Mouse (Mus musculus) lung, adult 2 months (tissue): ENCODE results near the gene Xcl1. TPM values are rescaled to one million over a fixed set of nuclear protein-coding genes. Genes with fewer than 3 reads are reported as not detected.

Experiments used
- DNase-seq: peaks from one replicate; pipeline ENCODE4 v3.0.0; 2022
- H3K4me1 ChIP-seq: fragments of 200-500 bp; 2 replicates; pipeline ENCODE4 v1.6.1; 2011; ENCODE audit warnings: low read length; ENCODE audit not compliant: control insufficient read depth, insufficient read depth
- H3K4me3 ChIP-seq: fragments of 200-500 bp; replicated peaks from 2 replicates; pipeline ENCODE3; 2011; ENCODE audit warnings: low read depth, mild to moderate bottlenecking, control low read depth, low read length; ENCODE audit errors: extremely low read depth
- CTCF ChIP-seq: fragments of 200-500 bp; IDR thresholded peaks from 2 replicates; pipeline ENCODE4 v1.5.1; 2011; ENCODE audit warnings: mild to moderate bottlenecking, low read length, control low read depth; ENCODE audit not compliant: insufficient read depth
- POLR2A ChIP-seq: fragments of 200-500 bp; IDR thresholded peaks from 2 replicates; pipeline ENCODE4 v1.6.1; 2011; ENCODE audit warnings: low read depth, mild to moderate bottlenecking, control low read depth, low read length, borderline replicate concordance; ENCODE audit errors: extremely low read depth
- WGBS: fragments of 180-500 bp; shearing (Covaris S2); methylation state at CpG from one replicate; pipeline ENCODE4 v1.1.7; 2018; 5-methylcytosine and 5-hydroxymethylcytosine counted together
- polyA plus RNA-seq: library from polyadenylated mRNA; depleted of rRNA; stranded (reverse); fragments of >200 nt; gene quantifications from 2 replicates; pipeline ENCODE4 v1.2.3, GENCODE M21; 2012

Xcl1 gene
- polyA plus RNA-seq, 1 experiment: 0.59 TPM

- Histone ChIP-seq H3K4me3 (no peak overlapping the region), H3K4me1 (no peaks in the 10 kb centered on the region; the same call in 1 of the 2 replicates)
- no peak for DNase-seq
- no peak for TF ChIP-seq POLR2A
- no peak for TF ChIP-seq CTCF
- WGBS: 84% methylated on average over 3 of the region's 3 CpGs
Observed at GRCm38 (mm10) chr1:164930006-164930405, 5.3 kb downstream of the Xcl1 start.

GRCm38 (mm10) chr1:164926534-164927160 is 8.7 kb downstream of the Xcl1 start:
- Histone ChIP-seq H3K4me3 (no peak overlapping the region), H3K4me1 (no peaks in the 10 kb centered on the region; the same call in 1 of the 2 replicates)
- TF ChIP-seq CTCF: no peak
- no peak for TF ChIP-seq POLR2A
- WGBS: 78% methylated on average over 3 of the region's 3 CpGs
- DNase-seq: no peak

- Histone ChIP-seq H3K4me1 (no peaks in the 10 kb centered on the region), H3K4me3 (no peak overlapping the region)
- DNase-seq: peak; percentile 33
- TF ChIP-seq POLR2A (no peak), CTCF (peak; percentile 68)
- 49% methylated on average over 4 of the region's 4 CpGs for WGBS
Observed at GRCm38 (mm10) chr1:164905047-164905446, 30.3 kb downstream of the Xcl1 start.

DNA sequence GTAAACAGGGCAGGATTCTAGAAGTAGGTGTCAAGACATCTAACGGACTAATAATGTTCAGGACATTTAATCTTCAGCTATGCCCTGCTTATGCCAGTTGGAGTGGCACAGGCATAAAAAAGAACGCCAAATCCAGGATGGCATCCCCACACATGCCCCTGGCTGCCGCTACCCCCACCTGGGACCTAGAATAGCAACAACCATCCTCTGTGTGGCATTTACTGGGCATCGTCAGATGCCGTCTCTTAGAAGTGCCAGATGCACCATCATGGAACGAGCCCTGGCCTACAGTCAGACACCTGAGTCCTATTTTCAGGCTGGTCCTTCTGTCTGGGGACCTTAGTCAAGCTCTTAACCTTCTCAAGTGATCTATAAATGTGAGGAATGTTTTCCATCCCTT is 34.6 kb downstream of the Xcl1 start:
- H3K4me1 ChIP-seq: peaks cover 2% of the 10 kb centered on the region; the same call in 1 of the 2 replicates
- WGBS: 90% methylated on average over 6 of the region's 6 CpGs

DNA sequence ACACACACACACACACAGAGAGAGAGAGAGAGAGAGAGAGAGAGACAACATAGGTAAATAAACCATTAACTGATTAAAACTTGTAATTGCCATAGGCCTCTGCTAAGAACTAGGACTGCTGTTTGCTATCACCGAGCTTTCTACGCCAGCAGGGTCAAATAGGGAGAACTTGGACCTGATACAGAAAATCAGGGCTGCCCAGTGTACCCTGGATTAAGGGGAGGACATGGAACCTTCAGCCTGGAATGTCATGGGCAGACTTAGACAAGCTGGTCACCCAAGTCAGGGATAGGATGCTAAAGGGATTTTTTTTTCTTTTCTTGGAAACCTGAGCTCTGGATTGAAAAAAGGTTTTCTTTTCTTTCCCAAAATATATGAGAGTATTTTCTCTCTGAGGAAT is 35.1 kb downstream of the Xcl1 start:
- WGBS: 68% methylated on average over 2 of the region's 2 CpGs
- no peak for TF ChIP-seq POLR2A
- no peak for TF ChIP-seq CTCF
- DNase-seq: no peak

More for the DNA sequence above, 34.6 kb downstream of the Xcl1 start:
- H3K4me3 ChIP-seq: no peak overlapping the region
- DNase-seq: no peak
- TF ChIP-seq CTCF (no peak), POLR2A (no peak)

DNA sequence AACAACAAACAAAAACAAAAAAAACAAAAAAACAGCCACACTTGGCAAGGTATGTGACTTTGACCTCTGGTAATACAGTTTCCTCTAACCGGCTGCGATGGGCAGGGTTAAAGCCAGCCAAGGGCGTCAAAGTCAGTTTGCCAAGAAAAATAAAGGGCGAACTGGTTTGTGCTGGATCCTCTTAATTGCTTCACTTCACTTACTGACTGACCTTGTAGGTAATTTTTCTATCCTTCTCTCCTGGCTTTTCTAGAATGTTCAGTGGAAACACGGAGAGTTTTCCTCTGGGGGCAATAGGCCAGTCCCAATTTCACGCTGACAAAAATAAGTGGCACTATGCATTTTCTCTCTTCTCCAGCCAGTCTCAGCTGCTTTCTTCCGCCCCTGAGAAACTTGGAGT is 35.8 kb downstream of the Xcl1 start:
- H3K4me3 ChIP-seq: no peak overlapping the region
- 33% methylated on average over 7 of the region's 7 CpGs for WGBS
- DNase-seq: peak; percentile 5
- peaks cover 2% of the 10 kb centered on the region; the same call in 1 of the 2 replicates for H3K4me1 ChIP-seq
- TF ChIP-seq CTCF: no peak
- TF ChIP-seq POLR2A: no peak

More for the DNA sequence above, 35.1 kb downstream of the Xcl1 start:
- peaks cover 2% of the 10 kb centered on the region; the same call in 1 of the 2 replicates for H3K4me1 ChIP-seq
- no peak overlapping the region for H3K4me3 ChIP-seq

DNA sequence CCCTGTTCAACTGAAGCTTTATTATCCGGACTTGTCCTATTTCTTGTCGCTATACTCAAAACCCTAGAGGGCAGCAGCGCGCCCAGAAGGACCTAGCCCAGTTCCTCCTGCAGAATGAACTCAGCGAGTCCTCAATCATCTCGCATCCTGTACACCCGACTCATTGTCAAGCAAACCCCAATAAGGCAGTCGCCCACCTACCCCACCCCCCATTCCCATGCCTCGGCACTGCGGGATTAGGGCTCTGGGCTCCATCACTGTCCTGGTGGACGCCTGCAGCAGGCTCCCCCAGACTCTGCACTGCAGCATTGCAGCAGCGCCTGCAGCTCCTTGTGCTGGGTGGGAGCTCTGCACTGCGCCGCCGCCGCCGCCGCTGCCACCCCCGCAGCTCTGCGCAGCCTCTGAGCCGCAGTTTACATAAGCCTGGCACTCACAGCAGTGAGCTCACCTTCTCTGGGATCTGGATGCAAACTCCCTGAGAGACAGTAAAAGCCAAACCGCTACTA is 36.4 kb downstream of the Xcl1 start:
- DNase-seq: peak; percentile 64
- Histone ChIP-seq H3K4me3 (peak overlapping the region; percentile 76), H3K4me1 (peaks cover 2% of the 10 kb centered on the region; the same call in 1 of the 2 replicates)
- under 1% methylated on average over 22 of the region's 22 CpGs for WGBS
- TF ChIP-seq CTCF (peak; percentile 65), POLR2A (no peak)

GRCm38 (mm10) chr1:164897163-164897817 is 38.0 kb downstream of the Xcl1 start:
- DNase-seq: no peak
- Histone ChIP-seq H3K4me1 (peaks cover 2% of the 10 kb centered on the region; the same call in 1 of the 2 replicates), H3K4me3 (no peak overlapping the region)
- 60% methylated on average over 5 of the region's 5 CpGs for WGBS
- TF ChIP-seq POLR2A: no peak
- TF ChIP-seq CTCF: no peak

- no peak for TF ChIP-seq POLR2A
- no peak for TF ChIP-seq CTCF
- no peak overlapping the region for H3K4me3 ChIP-seq
- H3K4me1 ChIP-seq: peaks cover 2% of the 10 kb centered on the region; the same call in 1 of the 2 replicates
- 47% methylated on average over 16 of the region's 16 CpGs for WGBS
- DNase-seq: no peak
Observed at GRCm38 (mm10) chr1:164896211-164897145, 38.8 kb downstream of the Xcl1 start.
